Mouse (Mus musculus) heart, postnatal 36 days (tissue): ENCODE results near the gene Islr. TPM values are rescaled to one million over a fixed set of nuclear protein-coding genes. Genes with fewer than 3 reads are reported as not detected.
A peak's percentile ranks its signal among the peaks of the same experiment; 100 is the strongest.
"Not testable (repeated sequence)": the region's sequence is repeated elsewhere in the genome, so short reads cannot be mapped to it uniquely, and the experiment has no call there.

Source experiments
- DNase-seq, 2 experiments: peaks; one replicate each; pipeline ENCODE4 v3.0.0; 2021 to 2022
- intact Hi-C: fragments of 180-260 bp; cut with DNase I; formaldehyde crosslinking; loops from one replicate; pipeline ENCODE4 v1.15.1; 2025
- total RNA-seq, 2 experiments: library from RNA; stranded (reverse); gene quantifications; 2 replicates each; pipeline ENCODE4 v1.2.3; 2021

Islr gene
- 10 to 100 TPM; 28.5 to 30.4 TPM for total RNA-seq

DNA sequence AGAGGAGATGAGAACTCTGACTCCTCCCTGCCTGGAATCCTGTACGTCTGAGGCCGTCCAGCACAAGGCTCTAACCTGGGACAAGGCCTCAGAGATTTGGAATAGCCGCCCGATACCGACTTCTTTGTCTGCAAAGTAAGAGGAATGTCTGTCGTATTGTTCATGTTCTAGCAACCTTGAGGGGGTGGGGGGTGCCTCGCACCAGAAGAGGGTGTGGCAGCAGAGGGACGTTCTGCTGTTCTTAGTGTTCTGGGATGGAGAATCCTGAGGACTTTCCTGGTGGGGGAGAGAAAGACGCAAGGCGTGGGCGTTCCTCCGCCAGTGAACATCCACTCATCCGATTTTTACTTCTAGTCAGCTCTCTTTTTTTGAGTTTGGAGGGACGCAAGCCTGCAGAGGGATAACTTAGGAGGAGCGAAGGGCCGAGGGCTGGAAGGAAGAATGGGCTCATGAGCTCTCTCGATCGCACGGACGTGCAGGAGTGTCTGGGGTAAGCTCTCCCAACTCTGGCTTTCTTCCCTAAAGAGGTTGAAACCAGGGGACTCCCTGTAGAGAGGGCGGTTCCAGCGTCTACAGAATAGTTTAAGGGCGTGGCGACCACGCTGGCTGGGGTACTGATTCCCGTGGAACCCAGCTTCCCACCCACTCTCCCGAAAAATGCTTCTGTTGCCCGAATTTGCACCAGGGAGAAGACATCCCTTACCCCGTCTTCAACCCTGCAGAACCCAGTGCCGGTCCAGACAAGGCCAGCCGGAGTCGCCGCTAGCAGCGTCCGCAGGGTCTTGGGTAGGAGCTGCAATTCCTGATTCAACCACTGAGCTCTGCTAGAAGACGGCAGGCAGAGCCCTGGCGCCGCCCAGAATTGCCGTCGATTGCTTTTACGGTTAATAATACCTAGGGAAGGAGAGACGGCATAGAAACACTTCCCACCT, at the start of gene Islr, which contains the start of gene Islr2:
TSS of gene Islr (minus strand) at position 791 of the 932 bp plus-strand sequence.
TSS of gene Islr2 (minus strand) at position 804 of the 932 bp plus-strand sequence.
- intact Hi-C loops = loop anchor here (1.0 to 10.0 kb wide), 2 partner anchors 165 to 269 kb away; no protein-coding TSS in a partner anchor
- peak; percentile 69 to 77 for DNase-seq

DNA sequence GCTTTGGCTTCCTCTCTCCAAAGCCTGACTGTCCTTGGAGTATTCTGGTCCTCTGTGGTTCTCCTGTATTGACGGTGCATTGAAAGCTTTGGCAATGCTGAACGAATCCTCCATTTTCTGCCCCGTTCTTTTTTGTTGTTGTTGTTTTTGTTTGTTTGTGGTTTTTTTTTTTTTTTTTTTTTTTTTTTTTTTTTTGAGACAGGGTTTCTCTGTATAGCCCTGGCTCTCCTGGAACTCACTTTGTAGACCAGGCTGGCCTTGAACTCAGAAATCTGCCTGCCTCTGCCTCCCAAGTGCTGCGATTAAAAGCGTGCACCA, 49.7 kb upstream of the Islr start:
- DNase-seq = not testable (repeated sequence)
- intact Hi-C loops = loop anchor here (10.0 kb wide), 1 partner anchor 489 kb away; the partner anchor contains the start of gene Clk3

DNA sequence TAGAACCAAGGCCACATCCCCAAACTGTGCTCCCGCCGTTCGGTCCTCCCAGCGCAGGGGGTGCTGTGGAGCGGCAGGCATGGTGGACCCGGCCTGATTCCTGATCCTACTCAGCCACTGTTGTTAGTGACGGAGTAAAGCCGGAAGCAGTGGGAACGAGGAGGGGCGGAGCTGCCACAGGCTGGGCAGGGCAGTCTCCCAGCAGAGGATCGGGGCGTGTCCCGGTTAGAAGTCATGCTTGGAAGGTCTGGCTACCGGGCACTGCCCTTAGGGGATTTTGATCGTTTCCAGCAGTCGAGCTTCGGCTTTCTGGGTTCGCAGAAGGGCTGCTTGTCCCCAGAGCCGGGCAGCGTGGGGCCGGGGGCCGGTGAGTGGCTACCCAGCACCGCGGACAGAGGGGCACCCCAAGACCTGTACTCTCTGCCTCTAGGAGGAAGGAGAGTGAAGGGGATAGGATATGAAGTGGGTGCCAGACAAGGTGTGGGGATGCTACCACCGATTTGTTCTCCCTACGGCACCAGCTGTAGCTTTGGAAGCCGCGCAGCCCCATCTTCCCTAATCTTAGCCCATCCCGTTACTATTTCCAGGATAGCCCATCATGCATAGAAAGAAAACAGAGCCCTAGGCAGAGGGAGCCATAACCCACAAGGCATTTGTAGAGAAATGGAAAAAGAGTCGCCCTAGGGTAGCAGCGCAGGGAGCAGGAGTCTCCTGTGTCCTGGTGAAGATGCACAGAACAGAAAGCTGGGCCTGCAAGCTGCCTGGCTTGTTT, 49.1 kb upstream of the Islr start, which contains the start of gene Stoml1:
TSS of gene Stoml1 (plus strand) at position 132 of the 772 bp plus-strand sequence.
- DNase-seq = peak; percentile 92 to 97
- intact Hi-C loops = loop anchor here (10.0 kb wide), 1 partner anchor 488 kb away; the partner anchor contains the start of gene Clk3

DNA sequence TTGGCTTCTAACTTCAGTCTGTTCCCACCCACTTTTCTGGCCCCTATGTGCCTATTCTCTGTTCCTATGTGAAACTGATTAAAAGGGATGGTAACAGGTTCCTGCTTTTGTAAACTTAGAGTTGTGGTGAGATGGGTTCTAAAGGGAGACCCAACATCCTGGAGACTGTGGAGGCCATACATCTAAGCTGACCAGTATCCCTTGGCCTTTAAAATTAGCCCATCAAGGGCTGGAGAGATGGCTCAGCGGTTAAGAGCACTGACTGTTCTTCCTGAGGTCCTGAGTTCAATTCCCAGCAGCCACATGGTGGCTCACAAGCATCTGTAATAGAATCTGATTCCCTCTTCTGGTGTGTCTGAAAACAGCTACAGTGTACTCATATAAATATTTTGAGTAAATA, 46.6 kb upstream of the Islr start:
- DNase-seq = not testable (repeated sequence)
- intact Hi-C loops = loop anchor here (10.0 kb wide), 1 partner anchor 486 kb away; the partner anchor contains the start of gene Clk3

- DNase-seq = no peak
- intact Hi-C loops = loop anchor here (10.0 kb wide), 1 partner anchor 486 kb away; the partner anchor contains the start of gene Clk3
Observed at GRCm38 (mm10) chr9:58250322-58250721, 46.2 kb upstream of the Islr start.

DNA sequence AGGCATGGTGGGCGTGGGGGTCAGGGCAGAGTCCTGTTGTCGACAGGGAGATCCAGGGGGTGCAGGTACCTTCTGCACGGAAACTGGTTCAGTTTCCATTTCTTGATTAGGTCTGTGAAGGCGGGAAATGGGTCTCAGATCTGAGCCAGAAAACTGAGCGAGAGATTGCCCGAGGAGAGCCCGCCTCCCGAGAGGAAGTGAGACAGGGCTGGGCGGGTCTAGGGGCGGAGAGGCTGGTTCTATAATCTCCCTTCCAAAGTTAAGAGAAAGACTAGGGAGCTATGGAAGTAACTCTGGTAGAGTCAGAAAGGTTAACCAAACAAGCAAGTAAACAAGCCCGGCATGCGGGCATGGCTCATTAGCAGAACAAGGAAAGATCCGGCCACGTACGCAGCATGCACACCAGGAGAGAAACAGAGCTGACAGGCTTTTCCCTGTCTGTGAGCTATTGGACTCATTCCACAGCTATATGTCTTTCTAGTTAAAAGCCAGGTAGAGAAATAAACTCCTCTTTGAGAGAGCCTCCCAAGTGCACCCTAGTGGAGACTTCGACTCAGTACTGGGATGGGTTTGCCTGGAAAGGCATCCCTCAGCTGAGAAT, 45.6 kb upstream of the Islr start, which contains the start of gene Pml:
TSS of gene Pml (minus strand) at position 195 of the 601 bp plus-strand sequence.
- intact Hi-C loops = loop anchor here (10.0 kb wide), 1 partner anchor 485 kb away; the partner anchor contains the start of gene Clk3
- DNase-seq = peak; percentile 76 to 79

GRCm38 (mm10) chr9:58248746-58249413, 44.8 kb upstream of the Islr start:
- intact Hi-C loops = no loop called here
- peak in 1 of 2 experiments; percentile 27 for DNase-seq

DNA sequence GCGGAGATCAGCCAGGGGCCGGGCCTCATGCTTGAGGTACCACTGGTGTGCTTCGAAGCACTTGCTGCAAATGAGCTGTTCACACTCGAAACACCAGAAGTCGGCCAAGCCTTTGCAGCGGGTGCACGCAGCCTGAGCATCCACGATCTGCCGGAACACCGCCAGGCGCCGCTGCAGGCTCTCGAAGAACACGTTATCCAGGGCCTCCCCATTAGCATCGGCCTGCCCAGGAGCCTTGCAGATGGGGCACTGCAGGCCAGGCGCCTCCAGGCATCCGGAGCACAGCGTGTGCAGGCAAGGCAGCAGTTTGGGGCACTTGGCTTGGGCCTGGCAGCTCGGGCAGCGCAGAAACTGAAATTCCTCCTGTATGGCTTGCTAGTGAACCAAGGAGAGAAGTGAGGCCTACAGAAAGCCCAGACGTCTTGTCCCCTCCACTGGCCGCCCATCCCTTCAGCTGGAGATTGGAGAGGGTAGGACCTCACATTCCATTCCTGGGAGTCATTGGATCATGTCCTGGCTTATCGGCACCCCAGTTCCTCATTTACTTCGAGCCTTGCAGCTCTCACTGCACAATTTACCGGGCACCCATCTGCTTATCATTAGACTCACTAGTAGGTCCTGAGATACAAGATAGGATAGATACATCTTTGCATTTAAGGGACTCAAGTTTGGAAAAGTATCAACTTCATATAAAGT, 43.1 kb upstream of the Islr start:
- peak; percentile 79 for DNase-seq
- intact Hi-C loops = loop anchor here (1.0 to 2.0 kb wide), 2 partner anchors 22 to 33 kb away; no protein-coding TSS in a partner anchor

DNA sequence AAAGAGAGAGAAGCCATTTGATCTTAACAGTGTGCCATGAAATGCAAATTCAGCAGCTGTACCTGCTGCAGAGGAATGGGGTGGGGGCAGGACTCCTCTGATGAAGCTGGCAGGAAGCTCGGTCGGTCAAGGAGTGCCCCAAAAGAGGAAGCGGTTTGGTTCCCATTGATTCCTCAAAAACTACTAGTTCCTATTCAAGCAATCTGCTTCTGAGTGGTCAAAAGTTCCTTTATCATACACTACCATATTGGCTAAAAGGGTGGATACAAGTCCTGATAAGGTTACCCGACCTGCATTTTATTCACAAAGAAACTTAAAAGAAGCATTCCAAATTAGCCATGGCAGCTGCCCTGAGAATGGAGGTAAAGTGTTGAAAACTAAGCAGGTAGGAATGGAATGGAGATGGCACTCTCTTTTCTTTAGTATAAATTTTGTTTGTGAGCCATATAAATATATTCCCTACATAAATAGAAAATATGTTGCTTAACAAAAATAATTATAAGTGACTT, 42.0 kb upstream of the Islr start:
- intact Hi-C loops = loop anchor here (2.0 kb wide), 1 partner anchor 23 kb away; no protein-coding TSS in a partner anchor

DNA sequence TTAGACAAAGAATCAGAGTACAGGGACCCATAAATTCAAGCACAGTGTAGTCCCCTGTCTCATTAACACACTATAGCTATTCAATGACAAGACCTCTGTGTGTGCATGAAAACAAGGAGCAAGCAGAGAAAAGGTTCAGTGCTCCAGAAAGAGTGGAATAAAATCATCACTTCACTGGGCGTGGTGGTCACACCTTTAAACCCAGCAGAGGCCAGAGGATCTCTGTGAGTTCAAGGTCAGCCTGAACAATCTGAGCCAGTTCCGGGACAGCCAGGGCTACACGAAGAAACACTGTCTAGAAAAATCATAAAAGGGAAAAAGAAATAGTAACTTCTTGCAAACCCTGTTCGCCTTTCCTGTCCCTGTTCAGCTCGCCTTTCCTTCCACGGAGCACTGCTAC, 39.6 kb upstream of the Islr start:
- DNase-seq = no peak
- intact Hi-C loops = no loop called here

More for the DNA sequence above, 42.0 kb upstream of the Islr start:
- DNase-seq = no peak

DNA sequence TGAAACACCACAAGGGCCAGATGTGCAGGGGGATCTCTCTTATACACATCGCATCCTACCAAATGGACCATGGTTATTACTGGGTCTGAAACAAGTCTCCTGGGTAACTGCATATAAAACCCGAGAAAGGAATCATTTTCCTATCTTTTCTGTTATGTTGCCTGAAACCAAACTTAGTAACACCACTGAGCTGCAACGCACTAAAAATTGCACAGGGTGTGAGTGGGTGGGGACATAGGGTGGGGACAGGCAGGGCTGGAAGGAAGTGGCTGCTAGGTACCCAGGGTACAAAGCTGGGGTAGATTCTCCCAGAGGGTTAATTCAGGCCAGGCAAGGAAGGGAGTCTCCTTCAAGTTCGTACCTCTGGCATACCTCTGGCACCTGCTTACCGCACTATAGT, 38.6 kb upstream of the Islr start:
- intact Hi-C loops = no loop called here

DNA sequence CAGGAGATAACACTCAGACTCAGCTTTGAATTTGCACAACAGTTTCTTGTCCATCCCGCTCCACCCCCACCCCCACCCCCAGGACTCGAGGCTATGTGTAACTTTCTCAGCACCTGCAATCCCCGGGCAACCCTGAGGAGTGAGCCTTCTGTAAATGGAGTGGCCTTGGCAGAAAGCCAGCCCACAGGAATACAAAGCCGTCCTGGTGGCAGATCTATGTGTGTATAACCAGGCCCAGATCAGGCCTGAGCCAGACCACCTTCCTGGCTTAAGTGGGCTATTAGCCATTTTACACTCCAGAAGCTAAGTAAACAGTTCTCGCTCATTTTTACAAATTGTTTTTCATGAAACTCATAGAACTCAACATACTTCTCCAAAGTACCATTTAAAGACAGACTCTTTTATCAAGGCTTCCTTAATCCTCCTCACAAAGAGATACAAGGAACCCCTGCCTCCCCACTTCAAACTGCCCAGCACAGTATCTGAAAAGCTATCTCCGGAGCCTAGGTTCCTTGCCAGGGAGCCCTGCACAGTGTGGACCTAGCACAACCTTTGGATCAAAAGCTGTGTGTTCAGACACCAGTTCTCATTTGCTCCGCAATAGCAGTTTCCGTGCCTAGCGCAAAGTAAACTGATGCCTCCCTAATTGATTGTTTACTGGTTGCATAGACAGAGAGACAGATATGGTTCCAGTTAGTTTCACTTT, 37.8 kb upstream of the Islr start:
- peak; percentile 39 to 47 for DNase-seq
- intact Hi-C loops = no loop called here

More for the DNA sequence above, 38.6 kb upstream of the Islr start:
- DNase-seq = no peak

- DNase-seq = no peak
- intact Hi-C loops = no loop called here
Observed at GRCm38 (mm10) chr9:58234502-58235015, 30.5 kb upstream of the Islr start.

- DNase-seq = no peak
- intact Hi-C loops = no loop called here
Observed at GRCm38 (mm10) chr9:58232374-58232773, 28.3 kb upstream of the Islr start.

GRCm38 (mm10) chr9:58231746-58232145, 27.6 kb upstream of the Islr start:
- intact Hi-C loops = no loop called here
- no peak for DNase-seq

- no peak for DNase-seq
- intact Hi-C loops = no loop called here
Observed at GRCm38 (mm10) chr9:58228777-58229466, 24.8 kb upstream of the Islr start.
